Comparison of ENCODE assay signal across 8 mouse cellular contexts in the genomic region with DNA sequence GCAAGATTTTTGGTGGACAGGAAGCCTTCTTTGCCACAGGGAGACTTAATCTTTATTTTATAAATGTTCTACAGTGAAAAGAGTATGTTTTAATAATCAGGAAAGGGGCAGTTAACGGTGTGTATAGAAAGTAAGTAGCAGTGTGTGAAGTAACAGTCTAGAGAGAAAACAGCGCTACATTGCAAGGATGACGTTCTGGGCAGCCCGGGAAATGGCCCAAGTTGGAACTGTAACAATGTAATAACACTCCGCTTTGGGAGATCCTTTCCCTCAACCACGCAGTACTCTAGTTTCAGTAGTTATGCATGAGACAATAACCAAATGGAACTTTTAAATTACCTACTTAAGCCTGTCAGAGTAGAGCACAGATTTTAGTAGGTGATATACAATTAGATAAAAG.
DNase-seq lines count a peak whose midpoint lies in the region; ATAC-seq lines count a peak whose summit lies in the region.

No protein-coding gene starts in this region.

- H3K4me1 ChIP-seq in forebrain, embryonic 13.5 days, result peaks cover 3% of the 10 kb centered on the region
- H3K4me1 ChIP-seq in forebrain, embryonic 12.5 days, result no peaks in the 10 kb centered on the region
- H3K4me1 ChIP-seq in limb, embryonic 12.5 days (replicated peaks), result 0 out of 2 replicates have a peak, but pooled peaks cover 9% of the 10 kb centered on the region
- H3K4me1 ChIP-seq in limb, embryonic 10.5 days, result peaks cover 11% of the 10 kb centered on the region
- H3K4me1 ChIP-seq in hindbrain, embryonic 12.5 days, result no peaks in the 10 kb centered on the region

- no peak overlapping the region for H3K9ac ChIP-seq in forebrain, embryonic 13.5 days
- no peak overlapping the region for H3K9ac ChIP-seq in forebrain, embryonic 12.5 days
- no peak overlapping the region for H3K9ac ChIP-seq in limb, embryonic 12.5 days (replicated peaks)
- no peak overlapping the region for H3K9ac ChIP-seq in hindbrain, embryonic 12.5 days

- no peak overlapping the region for H3K4me2 ChIP-seq in forebrain, embryonic 13.5 days
- H3K4me2 ChIP-seq in forebrain, embryonic 12.5 days, result no peak overlapping the region
- H3K4me2 ChIP-seq in limb, embryonic 12.5 days, result 0 out of 2 replicates have a peak overlapping the region, but pooled peaks have one; percentile 21
- H3K4me2 ChIP-seq in hindbrain, embryonic 12.5 days (replicated peaks), result no peak overlapping the region

- DNase-seq in limb, embryonic 10.5 days (ENCODE audit: low spot score), result no peak
- peak; percentile 27 for DNase-seq in 3T3-L1 (ENCODE audit: low read depth, low spot score)
- peak; percentile 22 for DNase-seq in gastrocnemius, postnatal 14 days
- no peak for DNase-seq in left cerebral cortex, adult 8-10 months (ENCODE audit: low spot score in 2 of 2)

- H3K36me3 ChIP-seq in forebrain, embryonic 13.5 days (ENCODE audit: poor library complexity, severe bottlenecking), result no peaks in the 10 kb centered on the region
- H3K36me3 ChIP-seq in forebrain, embryonic 12.5 days (replicated peaks), result no peaks in the 10 kb centered on the region
- no peaks in the 10 kb centered on the region for H3K36me3 ChIP-seq in limb, embryonic 12.5 days
- H3K36me3 ChIP-seq in limb, embryonic 10.5 days, result no peaks in the 10 kb centered on the region
- H3K36me3 ChIP-seq in hindbrain, embryonic 12.5 days, result no peaks in the 10 kb centered on the region

- intact Hi-C loops in gastrocnemius, postnatal 14 days (cut with DNase I; ENCODE audit: low total_unique reads), result loop anchor here (10.0 kb wide), 1 partner anchor 51 kb away; no protein-coding TSS in a partner anchor

- no peak overlapping the region for H3K4me3 ChIP-seq in forebrain, embryonic 13.5 days
- H3K4me3 ChIP-seq in forebrain, embryonic 12.5 days (replicated peaks), result no peak overlapping the region
- H3K4me3 ChIP-seq in limb, embryonic 12.5 days (replicated peaks), result no peak overlapping the region
- H3K4me3 ChIP-seq in limb, embryonic 10.5 days, result no peak overlapping the region
- no peak overlapping the region for H3K4me3 ChIP-seq in hindbrain, embryonic 12.5 days

- 71% methylated on average over 6 of the region's 6 CpGs for WGBS in forebrain, embryonic 13.5 days
- 74% methylated on average over 6 of the region's 6 CpGs for WGBS in forebrain, embryonic 12.5 days
- WGBS in limb, embryonic 12.5 days, result 44% methylated on average over 6 of the region's 6 CpGs
- 74% methylated on average over 6 of the region's 6 CpGs for WGBS in limb, embryonic 10.5 days
- WGBS in hindbrain, embryonic 12.5 days, result 70% methylated on average over 6 of the region's 6 CpGs

- no peaks in the 10 kb centered on the region for H3K27me3 ChIP-seq in forebrain, embryonic 13.5 days
- no peaks in the 10 kb centered on the region for H3K27me3 ChIP-seq in forebrain, embryonic 12.5 days
- no peaks in the 10 kb centered on the region for H3K27me3 ChIP-seq in limb, embryonic 12.5 days
- H3K27me3 ChIP-seq in limb, embryonic 10.5 days (ENCODE audit: low read depth, poor library complexity, severe bottlenecking), result no peaks in the 10 kb centered on the region
- no peaks in the 10 kb centered on the region for H3K27me3 ChIP-seq in hindbrain, embryonic 12.5 days

- ATAC-seq in forebrain, embryonic 13.5 days, result peak; percentile 34; the same call in 1 of the 2 replicates
- no peak for ATAC-seq in forebrain, embryonic 12.5 days (ENCODE audit: low FRiP score)
- ATAC-seq in limb, embryonic 12.5 days (ENCODE audit: insufficient number of reproducible peaks, insufficient read depth, low FRiP score, low TSS enrichment, low read depth), result no peak
- ATAC-seq in hindbrain, embryonic 12.5 days (ENCODE audit: low FRiP score), result no peak

- no peaks in the 10 kb centered on the region for H3K9me3 ChIP-seq in forebrain, embryonic 13.5 days (replicated peaks)
- no peaks in the 10 kb centered on the region for H3K9me3 ChIP-seq in forebrain, embryonic 12.5 days
- no peaks in the 10 kb centered on the region for H3K9me3 ChIP-seq in limb, embryonic 12.5 days
- H3K9me3 ChIP-seq in limb, embryonic 10.5 days (replicated peaks), result no peaks in the 10 kb centered on the region
- no peaks in the 10 kb centered on the region for H3K9me3 ChIP-seq in hindbrain, embryonic 12.5 days (replicated peaks)

- H3K27ac ChIP-seq in forebrain, embryonic 13.5 days, result no peak overlapping the region
- H3K27ac ChIP-seq in forebrain, embryonic 12.5 days, result no peak overlapping the region
- peak overlapping the region; percentile 26; the same call in 1 of the 2 replicates for H3K27ac ChIP-seq in limb, embryonic 12.5 days
- no peak overlapping the region for H3K27ac ChIP-seq in limb, embryonic 10.5 days
- no peak overlapping the region for H3K27ac ChIP-seq in hindbrain, embryonic 12.5 days

Comparison
In these comparisons a context has a peak if more than half of its experiments do, and no peak if none do; other contexts are left out.
1. DNase-seq: peak in 3T3-L1 (single experiment) and gastrocnemius, postnatal 14 days (single experiment); none in limb, embryonic 10.5 days (single experiment) and left cerebral cortex, adult 8-10 months (0 of 2).